Mouse (Mus musculus) stomach, postnatal 0 days (tissue): ENCODE data around the gene H60c. TPM values are rescaled to one million over a fixed set of nuclear protein-coding genes. Genes with fewer than 3 reads are reported as not detected.

Experiments
- ATAC-seq: fragments of 200-750 bp; cut with Nextera tagmentation; 2 replicates; pipeline ENCODE4 v1.8.0; 2017; ENCODE audit not compliant: low FRiP score, low TSS enrichment
- DNase-seq: peaks from one replicate; pipeline ENCODE4 v3.0.0-alpha.2; 2016; ENCODE audit warnings: low spot score
- H3K27ac ChIP-seq: fragments of 300-500 bp; sonication (generic); replicated peaks from 2 replicates; pipeline ENCODE4 v1.5.1; 2014; ENCODE audit warnings: mild to moderate bottlenecking, control low read depth
- H3K27me3 ChIP-seq: fragments of 300-500 bp; sonication (generic); 2 replicates; pipeline ENCODE4 v1.6.1; 2014; ENCODE audit warnings: low read length; ENCODE audit not compliant: control insufficient read depth, insufficient read depth
- H3K36me3 ChIP-seq: fragments of 300-500 bp; sonication (generic); 2 replicates; pipeline ENCODE4 v1.6.1; 2014; ENCODE audit warnings: low read length, mixed read lengths; ENCODE audit not compliant: control insufficient read depth, insufficient read depth
- H3K4me1 ChIP-seq: fragments of 300-500 bp; sonication (generic); replicated peaks from 2 replicates; pipeline ENCODE4 v1.6.1; 2014; ENCODE audit warnings: antibody characterized with exemption; ENCODE audit not compliant: control insufficient read depth, insufficient read depth
- H3K4me2 ChIP-seq: fragments of 300-500 bp; sonication (generic); replicated peaks from 2 replicates; pipeline ENCODE4 v1.6.1; 2014; ENCODE audit warnings: low read depth, mild to moderate bottlenecking, control low read depth, moderate library complexity
- H3K4me3 ChIP-seq: fragments of 300-500 bp; sonication (generic); 2 replicates; pipeline ENCODE4 v1.5.1; 2014; ENCODE audit warnings: low read depth, low read length, control low read depth
- H3K9ac ChIP-seq: fragments of 300-500 bp; sonication (generic); 2 replicates; pipeline ENCODE4 v1.6.1; 2014; ENCODE audit warnings: mild to moderate bottlenecking, low read length, control low read depth, mixed read lengths
- H3K9me3 ChIP-seq: fragments of 300-500 bp; sonication (generic); 2 replicates; pipeline ENCODE4 v1.6.1; 2016; ENCODE audit warnings: low read length; ENCODE audit not compliant: control insufficient read depth
- CTCF ChIP-seq: IDR thresholded peaks from 2 replicates; pipeline ENCODE4 v1.5.1; 2016; ENCODE audit warnings: antibody characterized with exemption, low read depth, mild to moderate bottlenecking, moderate library complexity
- EP300 ChIP-seq: optimal IDR thresholded peaks from 2 replicates; pipeline ENCODE3; 2016; ENCODE audit warnings: antibody characterized with exemption
- WGBS: fragments of 180-500 bp; shearing (Covaris S2); extraction: QIAGEN DNeasy Blood & Tissue Kit; methylation state at CpG from one replicate; pipeline ENCODE4 v1.1.7; 2014; 5-methylcytosine and 5-hydroxymethylcytosine counted together
- polyA plus RNA-seq: library from polyadenylated mRNA; unstranded; fragments of >200 nt; fragmentation: Nextera tagmentation; extraction: Ambion mirVana; gene quantifications from 2 replicates; pipeline ENCODE4 v1.2.1, GENCODE M21; 2015

H60c gene
- polyA plus RNA-seq, 1 experiment from 2014 or later, result 5.7 TPM

DNA sequence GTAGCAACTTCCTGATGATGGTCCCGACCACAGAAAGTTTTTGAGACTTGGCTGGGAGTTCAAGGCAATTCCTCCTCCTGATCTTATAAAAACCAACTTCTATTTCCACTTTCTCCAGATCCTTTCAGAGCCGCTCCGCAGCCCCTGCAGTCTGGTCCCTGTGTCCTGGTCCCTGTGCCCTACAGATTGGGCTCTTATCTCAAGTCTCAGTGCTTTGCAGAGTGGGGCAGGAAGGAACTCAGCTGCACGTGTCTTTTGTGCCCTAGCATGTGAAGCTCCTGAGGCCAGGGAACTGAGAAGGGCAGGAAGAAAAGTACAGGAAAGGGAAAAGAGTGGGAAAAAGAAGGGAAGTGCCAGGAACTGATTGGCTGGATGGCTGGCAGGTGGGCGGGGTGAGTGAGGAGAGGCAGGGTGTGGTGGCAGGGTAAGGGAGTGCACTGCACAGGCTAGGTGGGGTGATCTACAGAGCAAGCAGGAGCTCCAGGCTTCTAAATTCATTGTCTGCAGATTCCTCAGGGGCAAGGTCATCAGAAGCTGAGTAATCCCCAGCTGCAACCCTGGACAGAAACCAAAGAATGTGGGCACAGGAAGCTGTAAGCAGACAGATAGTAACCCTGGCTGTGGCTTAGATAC is 30.8 kb downstream of the H60c start:
- Histone ChIP-seq H3K27ac (no peak overlapping the region), H3K9me3 (no peaks in the 10 kb centered on the region), H3K27me3 (no peaks in the 10 kb centered on the region), H3K4me2 (no peak overlapping the region), H3K36me3 (no peaks in the 10 kb centered on the region), H3K4me1 (no peaks in the 10 kb centered on the region), H3K4me3 (no peak overlapping the region), H3K9ac (no peak overlapping the region)
- no peak for DNase-seq
- no peak for TF ChIP-seq CTCF
- TF ChIP-seq EP300, result no peak
- ATAC-seq, result no peak
- WGBS, result 65% methylated on average over 5 of the region's 5 CpGs

DNA sequence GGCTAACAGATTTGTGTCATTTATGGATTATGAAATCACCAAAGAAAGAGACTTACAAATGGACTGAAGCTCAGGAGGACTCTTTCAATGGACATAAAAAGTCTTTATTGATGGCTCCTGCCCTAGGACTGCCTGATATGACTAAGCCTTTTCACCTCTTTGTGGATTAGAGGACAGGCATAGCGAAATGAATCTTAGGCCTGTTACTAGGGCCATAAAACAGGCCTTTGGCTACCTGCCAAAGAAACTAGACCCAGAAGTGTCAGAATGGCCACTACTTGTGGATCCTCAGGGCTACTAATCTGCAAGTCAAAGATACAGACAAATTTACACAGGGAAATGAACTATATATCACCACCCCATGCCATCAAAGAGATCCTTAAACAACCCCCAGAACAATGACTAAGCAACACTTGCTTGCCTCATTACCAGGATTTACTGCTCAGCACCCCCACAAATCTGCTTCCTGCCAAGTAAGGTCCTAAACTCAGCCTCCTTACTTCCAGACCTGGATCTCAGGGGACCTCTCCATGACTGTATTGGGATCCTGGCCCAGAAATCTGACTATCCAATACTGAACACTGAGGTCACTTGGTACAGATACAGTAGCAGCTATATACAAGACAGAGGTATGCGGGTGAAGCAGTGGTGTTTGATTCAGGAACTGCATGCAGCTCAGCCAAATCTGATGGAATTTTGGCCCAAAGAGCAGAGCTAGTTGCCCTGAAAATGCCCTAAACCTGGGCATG is 39.0 kb downstream of the H60c start:
- DNase-seq, result no peak
- no peaks in the 10 kb centered on the region for H3K4me1 ChIP-seq
- H3K27ac ChIP-seq, result no peak overlapping the region
- no peaks in the 10 kb centered on the region for H3K36me3 ChIP-seq
- no peaks in the 10 kb centered on the region for H3K27me3 ChIP-seq
- H3K4me3 ChIP-seq, result no peak overlapping the region
- TF ChIP-seq CTCF (no peak), EP300 (no peak)
- no peak for ATAC-seq
- no peak overlapping the region for H3K9ac ChIP-seq
- no peak overlapping the region for H3K4me2 ChIP-seq
- WGBS, result 65% methylated on average over 2 of the region's 2 CpGs
- no peaks in the 10 kb centered on the region for H3K9me3 ChIP-seq

Other genes with a start within 250 kb of the H60c start
- 2.7 and 2.9 TPM in 2 replicates for gene Ppp1r14c, start 98.3 kb upstream of the H60c start, polyA plus RNA-seq